Mouse (Mus musculus) E14TG2a.4 (cell line): Measurements from ENCODE around the gene Rtca.

Source experiments
- CTCF ChIP-seq: conservative IDR thresholded peaks from 2 replicates; pipeline ENCODE4 v1.5.1; 2014; ENCODE audit warnings: low read length
- NANOG ChIP-seq: IDR thresholded peaks from 2 replicates; pipeline ENCODE4 v1.6.1; 2014; ENCODE audit warnings: borderline replicate concordance, low read length, mixed read lengths
- POU5F1 ChIP-seq: IDR thresholded peaks from 2 replicates; pipeline ENCODE4 v1.6.1; 2014; ENCODE audit warnings: low read length, borderline replicate concordance

DNA sequence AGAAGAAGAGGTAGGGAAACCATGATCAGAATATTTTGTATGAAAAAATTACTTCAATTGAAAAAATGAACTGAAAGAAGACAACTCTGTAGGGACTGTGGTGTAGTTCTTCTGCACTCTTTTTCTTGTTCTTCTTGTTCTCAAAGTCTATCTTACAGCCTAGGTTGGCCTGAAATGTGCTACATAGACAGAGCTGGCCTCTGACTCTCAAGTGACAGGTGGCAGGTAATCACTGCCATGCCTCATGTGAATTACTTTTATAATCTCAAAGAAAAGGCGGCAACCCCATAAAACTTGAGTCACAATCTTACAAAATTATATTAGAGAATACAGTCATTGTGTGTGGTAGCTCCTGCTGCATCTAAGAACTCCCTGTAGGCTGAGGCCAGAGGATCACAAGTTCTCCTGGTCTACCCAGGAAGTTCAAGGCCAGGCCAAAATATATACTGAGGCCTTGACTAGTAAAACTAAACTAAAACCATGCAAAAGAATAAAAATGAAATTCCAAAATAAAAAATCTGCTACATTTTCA is 16.0 kb downstream of the Rtca start:
- TF ChIP-seq CTCF (no peak), POU5F1 (no peak), NANOG (no peak)
